Mouse (Mus musculus) activated CD4-positive, CD25-positive, alpha-beta regulatory T cell, adult 4 months (primary cell): ENCODE measurements around the gene Dlgap3. TPM values are rescaled to one million over a fixed set of nuclear protein-coding genes. Genes with fewer than 3 reads are reported as not detected.
A peak's percentile ranks its signal among the peaks of the same experiment; 100 is the strongest.

Source experiments
- ATAC-seq: one replicate; pipeline ENCODE4 v1.8.0; 2017
- polyA plus RNA-seq, 2 experiments: library from polyadenylated mRNA; unstranded; fragments of 100-300 nt; shearing (Covaris generic); gene quantifications; one replicate each; pipeline ENCODE4 v1.2.1; 2017

Gene Dlgap3
- polyA plus RNA-seq: not detected

- ATAC-seq: no peak
Measured at GRCm38 (mm10) chr4:127168914-127169345, at the start of gene Dlgap3. Dlgap3 (plus strand) TSS chr4:127169204.

DNA sequence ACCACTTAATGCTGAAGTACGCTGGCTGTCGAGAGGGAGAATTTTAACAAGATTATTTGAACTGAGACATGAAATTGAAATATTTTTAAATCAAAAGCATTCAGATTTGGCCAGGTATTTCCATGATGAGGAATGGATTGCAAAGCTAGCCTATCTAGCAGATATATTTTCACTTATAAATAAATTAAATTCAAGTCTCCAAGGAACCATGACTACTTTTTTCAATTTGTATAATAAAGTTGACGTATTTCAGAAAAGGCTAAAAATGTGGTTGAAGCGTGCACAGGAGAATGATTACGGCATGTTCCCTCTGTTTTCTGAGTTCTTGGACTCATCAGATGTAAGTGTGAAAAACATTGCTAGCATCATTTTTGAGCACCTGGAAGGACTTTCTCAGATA, 45.6 kb upstream of the Dlgap3 start, which contains the start of gene Tmem35b:
Gene Tmem35b, plus strand, starts transcription at position 301 of the 400 bp plus-strand sequence.
- ATAC-seq: no peak

GRCm38 (mm10) chr4:127124331-127124730, 44.7 kb upstream of the Dlgap3 start:
- ATAC-seq: no peak

DNA sequence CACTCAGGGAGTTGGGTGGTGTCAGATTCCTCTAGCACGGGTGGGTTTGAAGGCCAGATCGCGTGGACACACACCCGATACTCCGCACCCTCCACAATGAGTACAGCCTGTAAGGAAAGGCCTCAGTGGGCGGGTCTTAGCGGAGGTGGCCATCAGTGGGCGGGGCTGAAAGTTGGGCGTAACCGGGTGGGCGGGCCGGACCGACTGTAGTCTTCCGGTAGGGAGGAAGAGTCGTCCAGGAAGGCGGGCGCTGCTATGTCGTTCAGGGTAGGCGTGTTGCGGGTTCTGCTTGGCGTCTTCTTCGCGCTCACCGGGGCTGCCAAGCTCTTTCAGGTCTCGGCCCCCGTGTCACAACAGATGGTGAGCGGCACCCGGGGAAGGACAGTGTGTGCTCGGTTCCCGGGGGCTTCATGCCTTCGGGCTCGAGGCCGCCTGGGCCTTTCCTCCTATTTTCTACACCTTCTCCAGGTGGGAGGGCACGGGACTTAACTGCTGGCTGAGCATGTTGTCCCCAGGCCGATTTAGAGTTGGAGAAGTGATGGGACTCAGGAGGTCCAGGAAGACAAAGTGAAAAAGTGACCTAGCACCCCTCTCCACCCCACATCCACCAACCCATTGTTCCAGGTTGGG, 43.1 kb upstream of the Dlgap3 start:
- ATAC-seq: peak; percentile 98

DNA sequence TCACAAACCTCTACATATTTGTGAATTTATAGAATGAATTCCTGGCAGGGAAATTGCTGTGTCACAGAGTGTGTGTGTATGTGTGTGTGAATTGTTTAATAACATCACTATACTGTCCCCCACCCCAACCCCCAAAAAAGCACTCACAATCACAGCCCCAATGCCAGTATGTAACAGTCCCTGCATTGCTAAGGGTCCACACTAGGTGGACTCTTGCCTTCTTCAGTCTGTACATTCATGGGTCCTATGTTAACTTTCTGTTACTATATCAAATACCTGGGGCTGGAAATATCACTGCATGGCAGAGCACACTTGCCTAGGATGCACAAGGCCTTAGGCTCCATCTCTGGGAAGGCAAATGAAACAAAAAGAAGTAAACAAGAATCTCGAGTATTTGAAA, 34.3 kb upstream of the Dlgap3 start:
- no peak for ATAC-seq

DNA sequence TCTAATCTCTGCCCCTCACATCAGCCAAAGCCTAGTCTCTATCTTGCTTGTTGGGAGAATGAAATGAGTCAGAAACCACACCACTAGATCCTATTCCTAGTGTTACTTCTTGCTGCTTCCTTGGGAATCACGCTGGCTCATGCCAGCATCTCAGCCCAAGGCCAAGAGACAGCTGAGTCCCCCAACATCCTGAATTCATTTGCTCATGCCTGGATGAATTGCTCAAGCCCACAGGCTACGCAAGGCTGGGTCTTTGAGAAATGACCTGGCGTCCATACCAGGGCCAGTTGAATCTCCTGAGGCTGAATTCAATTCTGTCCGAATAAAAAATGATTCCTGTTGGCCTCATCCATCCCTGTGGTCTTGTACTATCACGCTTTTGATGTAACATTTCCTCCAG, 31.4 kb upstream of the Dlgap3 start:
- ATAC-seq: no peak

- no peak for ATAC-seq
Measured at GRCm38 (mm10) chr4:127138486-127138885, 30.5 kb upstream of the Dlgap3 start.

DNA sequence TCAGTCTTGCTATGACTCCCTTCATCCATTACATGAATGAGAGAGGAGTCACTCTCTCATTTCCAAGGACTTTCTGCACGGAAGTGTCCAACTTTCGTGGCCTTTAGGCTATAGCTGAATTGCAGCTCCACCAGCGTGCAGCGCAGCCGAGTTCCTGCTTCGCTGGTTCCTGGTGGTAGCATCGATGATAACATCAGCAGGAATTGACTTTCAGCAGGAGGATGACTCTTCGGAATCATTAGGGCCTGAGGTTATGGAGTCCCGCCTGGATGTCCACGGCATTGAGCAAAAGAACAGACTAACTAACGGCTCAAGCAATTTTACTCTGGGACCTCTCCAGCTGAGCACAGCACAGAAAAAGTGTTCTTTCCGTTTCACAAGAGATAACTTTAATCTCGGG, 19.0 kb upstream of the Dlgap3 start:
- no peak for ATAC-seq

- ATAC-seq: no peak
Measured at GRCm38 (mm10) chr4:127153345-127153744, 15.7 kb upstream of the Dlgap3 start.

- ATAC-seq: no peak
Measured at GRCm38 (mm10) chr4:127155757-127156156, 13.2 kb upstream of the Dlgap3 start.

DNA sequence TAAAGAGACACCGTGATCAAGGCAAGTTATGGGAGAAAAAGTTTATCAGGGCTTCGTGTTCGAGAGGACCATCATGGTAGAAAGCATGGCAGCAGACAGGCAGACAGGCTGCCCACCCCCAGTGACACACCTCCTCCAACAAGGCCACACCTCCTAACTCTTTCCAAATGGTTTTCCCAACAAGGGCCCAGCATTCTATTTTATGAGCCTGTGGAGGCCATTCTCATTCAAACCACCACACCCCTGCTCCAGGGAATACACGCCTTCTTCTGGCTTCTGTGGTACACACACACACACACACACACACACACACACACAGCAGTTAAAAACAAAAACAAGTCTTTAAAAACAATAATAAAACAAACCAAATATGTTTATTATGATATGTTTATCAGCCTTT, 11.3 kb upstream of the Dlgap3 start:
- no peak for ATAC-seq

GRCm38 (mm10) chr4:127163926-127164325, 5.1 kb upstream of the Dlgap3 start:
- ATAC-seq: no peak

DNA sequence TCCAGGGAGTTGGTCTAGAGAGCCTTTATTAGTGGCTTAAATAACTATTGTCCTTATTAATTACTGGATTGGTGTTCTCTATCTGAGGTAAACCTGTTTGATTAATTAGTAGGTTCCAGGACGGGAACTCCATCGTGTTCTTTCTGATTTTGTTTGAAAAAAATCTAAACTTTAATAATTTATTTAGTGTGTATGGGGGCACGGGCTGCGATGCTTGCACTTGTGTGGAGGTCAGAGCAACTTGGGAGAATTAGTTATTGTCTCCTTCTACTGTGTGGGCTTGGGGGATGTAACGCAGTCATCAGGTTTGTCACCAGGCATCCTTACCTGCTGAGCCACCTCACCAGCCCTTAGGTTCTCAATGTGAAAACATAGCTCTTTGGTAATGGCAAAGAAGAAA, 1.9 kb upstream of the Dlgap3 start:
- ATAC-seq: no peak

- no peak for ATAC-seq
Measured at GRCm38 (mm10) chr4:127167731-127168130, 1.3 kb upstream of the Dlgap3 start.

- ATAC-seq: no peak
Measured at GRCm38 (mm10) chr4:127168211-127168913, 642 bp upstream of the Dlgap3 start.

- ATAC-seq: no peak
Measured at GRCm38 (mm10) chr4:127169346-127170221, 580 bp downstream of the Dlgap3 start.

DNA sequence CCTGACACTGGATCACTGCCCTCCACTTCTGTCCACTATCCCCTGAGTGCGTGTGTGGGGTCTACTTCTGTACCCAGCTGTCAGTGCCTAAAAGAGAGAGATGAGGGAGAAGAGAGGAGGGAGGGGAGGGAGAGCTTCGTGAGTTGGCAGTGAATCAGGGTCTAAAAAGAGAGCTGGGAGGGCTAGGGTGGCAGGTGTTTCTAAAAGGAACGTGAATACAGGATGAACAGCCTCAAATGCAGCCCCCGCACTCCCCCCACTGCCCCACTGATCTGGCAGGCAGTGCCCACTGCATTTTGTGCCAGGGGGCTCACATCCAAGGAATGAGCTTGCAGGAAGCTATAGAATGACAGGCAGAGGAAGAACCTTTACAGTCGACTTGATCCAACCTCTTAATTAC, 1.9 kb downstream of the Dlgap3 start:
- ATAC-seq: no peak

- ATAC-seq: no peak
Measured at GRCm38 (mm10) chr4:127171341-127171905, 2.4 kb downstream of the Dlgap3 start.

GRCm38 (mm10) chr4:127172119-127172518, 3.1 kb downstream of the Dlgap3 start:
- no peak for ATAC-seq

DNA sequence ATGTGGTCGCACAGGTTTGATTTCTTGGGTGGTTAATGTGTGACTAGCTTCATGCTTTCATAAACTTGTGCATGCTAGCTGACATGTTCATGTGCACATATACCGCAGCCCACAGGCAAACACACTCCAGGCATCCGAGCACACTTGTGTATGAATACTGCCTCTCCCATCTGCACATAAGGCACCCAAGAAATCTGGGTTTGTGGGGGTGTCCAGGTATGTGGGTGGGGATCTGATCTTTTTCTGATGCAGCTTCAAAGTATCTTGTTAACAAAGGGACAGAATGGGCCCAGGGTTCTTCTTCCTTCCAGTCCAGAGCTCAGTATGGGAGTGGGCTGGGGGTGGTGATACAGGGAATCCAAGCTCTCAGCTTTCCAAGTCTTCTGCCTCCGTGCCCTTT, 3.6 kb downstream of the Dlgap3 start:
- ATAC-seq: no peak

- ATAC-seq: no peak
Measured at GRCm38 (mm10) chr4:127173461-127173860, 4.5 kb downstream of the Dlgap3 start.

DNA sequence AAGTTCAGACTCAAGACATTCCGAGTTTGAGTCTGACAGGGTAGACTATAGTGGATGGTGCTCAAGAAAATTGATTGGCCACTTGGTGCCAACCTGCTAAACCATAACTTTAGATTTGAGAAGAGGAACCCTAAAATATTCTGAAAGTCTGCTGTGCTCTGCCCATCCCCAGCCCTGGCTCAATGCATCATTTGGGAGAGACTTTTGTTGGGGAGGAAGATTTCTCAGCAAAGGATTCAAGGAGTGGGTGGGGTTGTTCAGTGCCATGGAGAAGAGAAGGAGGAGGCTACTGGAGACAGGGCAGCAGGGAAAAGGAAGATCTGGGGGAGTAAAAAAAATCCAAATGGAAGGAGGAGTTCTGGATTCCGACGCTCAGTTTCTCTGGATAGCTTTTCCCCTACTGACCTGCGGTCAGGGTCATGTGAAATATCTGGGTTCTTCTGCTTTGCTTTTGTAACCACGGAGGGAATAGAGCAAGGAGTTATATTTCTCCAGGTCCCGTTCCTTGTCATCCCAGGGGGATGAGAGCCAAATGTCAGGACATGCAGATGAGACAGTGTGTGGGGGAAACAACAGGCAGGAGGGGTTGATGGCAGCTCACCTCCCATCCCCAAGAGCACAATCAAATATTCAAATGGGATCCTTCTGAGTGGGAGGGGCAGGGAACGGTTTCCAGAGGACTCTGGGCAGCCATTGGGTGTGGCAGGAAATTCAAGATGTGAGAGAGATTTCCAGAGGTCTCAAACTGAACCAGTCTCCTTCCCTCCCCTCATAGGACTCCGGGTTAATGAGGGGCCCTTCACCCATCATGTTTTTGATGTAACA, 5.3 kb downstream of the Dlgap3 start:
- ATAC-seq: no peak
